Mouse (Mus musculus) neural tube, embryonic 13.5 days (tissue): ENCODE measurements at regions not wholly inside any gene's neighbourhood (a gene's known extent, or its start where the extent isn't known, plus 50 kb on each side); places are given as distances from the start of the nearest gene placed in this dataset.

Experiments used
- ATAC-seq: fragments of 200-750 bp; cut with Nextera tagmentation; 2 replicates; pipeline ENCODE4 v1.8.0; 2017; ENCODE audit warnings: low read depth, mild to moderate bottlenecking, moderate TSS enrichment, moderate library complexity
- H3K27ac ChIP-seq: fragments of 300-500 bp; sonication (generic); replicated peaks from 2 replicates; pipeline ENCODE4 v1.5.1; 2015; ENCODE audit warnings: moderate library complexity, mild to moderate bottlenecking, inconsistent platforms
- H3K27me3 ChIP-seq: fragments of 300-500 bp; sonication (generic); 2 replicates; pipeline ENCODE4 v1.6.1; 2015; ENCODE audit warnings: mild to moderate bottlenecking, inconsistent platforms
- H3K36me3 ChIP-seq: fragments of 300-500 bp; sonication (generic); 2 replicates; pipeline ENCODE4 v1.6.1; 2015; ENCODE audit warnings: mild to moderate bottlenecking, inconsistent platforms
- H3K4me1 ChIP-seq: fragments of 300-500 bp; sonication (generic); replicated peaks from 2 replicates; pipeline ENCODE4 v1.6.1; 2015; ENCODE audit warnings: inconsistent platforms
- H3K4me2 ChIP-seq: fragments of 300-500 bp; sonication (generic); 2 replicates; pipeline ENCODE4 v1.6.1; 2015; ENCODE audit warnings: inconsistent platforms, mild to moderate bottlenecking, moderate library complexity
- H3K4me3 ChIP-seq: fragments of 300-500 bp; sonication (generic); 2 replicates; pipeline ENCODE4 v1.5.1; 2015; ENCODE audit warnings: mild to moderate bottlenecking, inconsistent platforms
- H3K9ac ChIP-seq: fragments of 300-500 bp; sonication (generic); 2 replicates; pipeline ENCODE4 v1.6.1; 2015; ENCODE audit warnings: moderate library complexity, mild to moderate bottlenecking, inconsistent platforms
- H3K9me3 ChIP-seq: fragments of 300-500 bp; sonication (generic); 2 replicates; pipeline ENCODE4 v1.6.1; 2016; ENCODE audit warnings: inconsistent platforms
- WGBS: fragments of 180-500 bp; shearing (Covaris S2); methylation state at CpG from one replicate; pipeline ENCODE4 v1.1.7; 2015; 5-methylcytosine and 5-hydroxymethylcytosine counted together

DNA sequence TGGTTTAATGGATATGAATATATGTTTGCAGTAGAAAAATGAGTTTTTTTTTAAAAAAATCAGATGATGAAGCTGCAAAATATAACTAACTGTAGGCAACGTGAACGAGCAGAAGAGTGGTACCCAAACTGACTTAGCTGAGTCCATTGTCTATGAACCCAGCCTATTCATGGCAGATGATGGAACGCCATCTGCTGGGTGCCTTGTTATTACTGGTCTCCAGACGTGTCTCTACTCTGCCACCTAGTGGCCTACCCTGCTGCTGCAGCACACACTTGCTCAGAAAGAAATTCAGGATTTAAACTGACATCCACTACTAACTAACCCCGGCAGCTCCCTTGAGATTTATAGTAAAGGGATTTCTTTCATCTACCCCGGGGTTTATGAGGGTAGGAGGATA is 143.7 kb downstream of the Csl start:
- H3K4me2 ChIP-seq: no peak overlapping the region
- no peak overlapping the region for H3K9ac ChIP-seq
- no peaks in the 10 kb centered on the region for H3K4me1 ChIP-seq
- no peaks in the 10 kb centered on the region for H3K36me3 ChIP-seq
- 14% methylated on average over 6 of the region's 6 CpGs for WGBS
- no peaks in the 10 kb centered on the region for H3K9me3 ChIP-seq
- H3K4me3 ChIP-seq: no peak overlapping the region
- peak; percentile 62; the same call in 1 of the 2 replicates for ATAC-seq
- H3K27me3 ChIP-seq: no peaks in the 10 kb centered on the region
- no peak overlapping the region for H3K27ac ChIP-seq

DNA sequence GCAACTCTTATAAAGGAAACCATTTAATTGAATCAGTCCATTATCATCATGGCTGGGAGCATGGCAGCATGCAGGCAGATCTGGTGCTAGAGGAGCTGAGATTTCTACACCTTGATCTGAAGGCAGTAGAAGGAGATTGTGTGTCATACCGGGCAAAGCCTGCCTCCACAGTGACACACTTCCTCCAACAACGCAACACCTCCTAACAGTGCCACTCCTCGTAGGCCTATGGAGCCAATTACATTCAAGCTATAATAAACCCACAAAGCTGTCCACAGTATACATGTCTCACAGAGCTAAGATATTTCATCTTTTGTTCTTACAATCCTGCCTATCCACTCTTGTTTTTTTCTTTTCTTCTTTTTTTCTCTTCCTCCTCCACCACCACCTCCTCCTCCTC is 141.8 kb downstream of the Csl start:
- no peak overlapping the region for H3K4me2 ChIP-seq
- 81% methylated on average over 3 of the region's 3 CpGs for WGBS
- no peaks in the 10 kb centered on the region for H3K4me1 ChIP-seq
- no peaks in the 10 kb centered on the region for H3K36me3 ChIP-seq
- no peaks in the 10 kb centered on the region for H3K27me3 ChIP-seq
- no peak overlapping the region for H3K27ac ChIP-seq
- no peak overlapping the region for H3K4me3 ChIP-seq
- no peak for ATAC-seq
- H3K9ac ChIP-seq: no peak overlapping the region
- no peaks in the 10 kb centered on the region for H3K9me3 ChIP-seq

DNA sequence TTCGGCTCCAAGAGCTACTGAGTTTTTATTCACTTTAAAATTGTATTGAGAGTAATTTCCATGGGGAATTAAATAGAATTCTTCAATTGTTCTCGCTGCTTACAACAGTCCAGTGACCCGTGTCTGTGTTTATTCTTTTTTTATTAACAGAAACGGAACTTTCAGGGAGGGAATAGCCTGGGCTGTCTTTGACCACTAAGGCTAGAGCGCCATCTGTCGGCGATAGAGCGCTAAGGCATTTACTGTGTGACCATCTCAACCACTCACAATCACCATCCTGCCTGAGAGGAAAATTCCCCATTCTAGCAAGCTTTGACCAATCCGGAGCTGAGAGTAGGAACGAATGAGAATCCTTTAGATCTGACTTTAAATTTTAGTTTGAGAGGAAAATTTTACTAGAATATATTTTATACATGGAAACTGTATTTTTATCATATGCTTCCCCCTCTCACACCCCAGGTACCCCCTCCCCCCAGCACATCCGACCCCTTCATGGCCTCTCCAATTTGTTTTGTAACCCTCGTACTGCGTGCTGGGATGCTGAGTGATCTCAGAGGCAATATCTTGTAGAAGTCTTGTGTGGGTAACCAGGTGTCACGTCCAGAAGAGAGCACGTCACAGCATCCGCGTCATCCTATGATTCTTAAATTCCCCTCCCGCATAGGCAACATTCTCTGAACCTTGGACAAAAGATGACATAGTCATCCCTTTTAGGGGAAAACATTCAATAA is 139.9 kb downstream of the Csl start:
- WGBS: 45% methylated on average over 18 of the region's 18 CpGs
- ATAC-seq: peak; percentile 66; the same call in 1 of the 2 replicates

DNA sequence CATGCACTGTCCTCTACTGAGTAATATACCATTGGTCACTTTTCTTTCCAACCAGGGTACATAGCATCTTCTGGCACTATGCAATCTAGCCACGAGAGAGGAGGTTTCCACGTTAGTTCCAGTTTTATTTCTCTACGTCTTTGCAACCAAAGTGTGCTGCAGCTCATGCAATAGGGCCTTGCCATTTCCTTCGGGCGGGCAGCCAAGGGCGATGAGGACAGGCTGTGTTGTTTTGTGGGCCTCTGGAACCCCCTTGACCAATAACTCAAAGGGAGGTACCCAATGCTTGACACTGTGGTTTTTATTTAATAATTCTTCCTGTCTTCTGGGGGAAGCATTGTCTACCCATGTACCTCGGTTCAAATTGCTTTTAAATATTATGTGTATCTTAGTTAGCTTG is 139.0 kb downstream of the Csl start:
- H3K9ac ChIP-seq: no peak overlapping the region
- H3K4me1 ChIP-seq: no peaks in the 10 kb centered on the region
- H3K27ac ChIP-seq: no peak overlapping the region
- H3K9me3 ChIP-seq: no peaks in the 10 kb centered on the region
- no peak overlapping the region for H3K4me2 ChIP-seq
- no peak for ATAC-seq
- H3K27me3 ChIP-seq: no peaks in the 10 kb centered on the region
- 90% methylated on average over 7 of the region's 7 CpGs for WGBS
- H3K4me3 ChIP-seq: no peak overlapping the region
- no peaks in the 10 kb centered on the region for H3K36me3 ChIP-seq

More for the DNA sequence above, 139.9 kb downstream of the Csl start:
- H3K4me1 ChIP-seq: no peaks in the 10 kb centered on the region
- H3K36me3 ChIP-seq: no peaks in the 10 kb centered on the region
- H3K4me3 ChIP-seq: no peak overlapping the region
- no peaks in the 10 kb centered on the region for H3K9me3 ChIP-seq
- no peaks in the 10 kb centered on the region for H3K27me3 ChIP-seq
- H3K9ac ChIP-seq: no peak overlapping the region
- H3K27ac ChIP-seq: no peak overlapping the region
- peak overlapping the region; percentile 40 for H3K4me2 ChIP-seq

DNA sequence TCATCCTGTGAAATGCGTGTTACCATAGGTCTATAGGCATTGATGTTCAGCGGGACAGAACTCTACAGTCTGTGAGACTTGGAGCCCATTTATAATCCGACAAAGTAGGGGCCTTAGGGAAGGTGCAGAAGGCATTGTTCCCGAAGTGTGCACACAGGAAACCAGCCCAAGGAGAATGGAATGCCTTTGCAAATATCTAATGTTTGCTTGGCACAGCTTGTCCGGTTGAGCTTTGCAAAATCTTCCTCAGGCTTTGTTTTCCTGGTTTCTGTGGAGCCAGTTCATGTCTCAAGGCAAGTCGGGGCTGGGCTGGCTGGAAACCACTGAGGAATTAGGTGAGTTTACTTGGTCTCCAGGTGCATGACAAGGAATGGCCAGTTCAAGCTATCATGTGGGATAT is 132.1 kb downstream of the Csl start:
- Histone ChIP-seq H3K27me3 (no peaks in the 10 kb centered on the region), H3K4me2 (no peak overlapping the region), H3K27ac (no peak overlapping the region), H3K36me3 (no peaks in the 10 kb centered on the region), H3K4me3 (no peak overlapping the region), H3K9me3 (no peaks in the 10 kb centered on the region), H3K4me1 (no peaks in the 10 kb centered on the region), H3K9ac (no peak overlapping the region)
- no peak for ATAC-seq
- WGBS: 77% methylated on average over 6 of the region's 6 CpGs

DNA sequence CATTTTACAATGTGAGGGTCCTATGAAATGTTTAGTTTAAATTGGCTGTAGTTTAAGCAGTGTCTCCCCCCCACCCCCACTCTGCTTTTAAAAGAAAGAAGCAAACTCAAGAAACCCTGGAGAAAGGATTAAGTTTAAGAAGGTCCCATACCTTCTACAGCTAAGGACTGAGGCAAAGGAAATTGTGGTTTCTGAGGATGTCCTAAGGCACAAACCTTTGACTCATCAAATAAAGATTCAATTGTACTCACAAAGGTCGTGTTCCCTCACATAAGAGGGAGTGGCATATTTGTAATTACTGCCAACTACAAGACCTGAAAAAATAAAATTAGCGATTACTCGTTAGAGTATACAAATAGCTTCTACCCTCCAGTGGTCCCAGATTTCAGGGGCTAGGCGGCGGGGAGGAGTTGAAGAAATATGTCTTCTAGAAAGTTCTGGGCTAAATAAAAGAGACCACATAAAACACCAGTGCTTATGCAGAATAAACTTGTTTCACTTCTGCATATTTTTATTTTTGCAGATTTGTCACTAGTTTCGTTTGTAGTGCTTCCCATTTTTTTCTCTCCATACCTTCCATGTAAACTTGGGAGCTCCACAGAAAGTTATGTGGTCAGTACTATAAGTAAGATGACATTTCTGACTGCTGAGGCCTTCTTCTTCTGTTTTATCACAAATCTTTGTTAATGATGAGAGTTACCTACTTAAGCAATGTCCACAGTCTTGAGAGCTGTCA is 127.0 kb downstream of the Csl start:
- no peak overlapping the region for H3K9ac ChIP-seq
- 83% methylated on average over 6 of the region's 6 CpGs for WGBS
- H3K9me3 ChIP-seq: no peaks in the 10 kb centered on the region
- no peaks in the 10 kb centered on the region for H3K27me3 ChIP-seq
- H3K4me2 ChIP-seq: no peak overlapping the region
- ATAC-seq: no peak
- H3K4me3 ChIP-seq: no peak overlapping the region
- H3K36me3 ChIP-seq: no peaks in the 10 kb centered on the region
- H3K4me1 ChIP-seq: no peaks in the 10 kb centered on the region
- H3K27ac ChIP-seq: no peak overlapping the region

DNA sequence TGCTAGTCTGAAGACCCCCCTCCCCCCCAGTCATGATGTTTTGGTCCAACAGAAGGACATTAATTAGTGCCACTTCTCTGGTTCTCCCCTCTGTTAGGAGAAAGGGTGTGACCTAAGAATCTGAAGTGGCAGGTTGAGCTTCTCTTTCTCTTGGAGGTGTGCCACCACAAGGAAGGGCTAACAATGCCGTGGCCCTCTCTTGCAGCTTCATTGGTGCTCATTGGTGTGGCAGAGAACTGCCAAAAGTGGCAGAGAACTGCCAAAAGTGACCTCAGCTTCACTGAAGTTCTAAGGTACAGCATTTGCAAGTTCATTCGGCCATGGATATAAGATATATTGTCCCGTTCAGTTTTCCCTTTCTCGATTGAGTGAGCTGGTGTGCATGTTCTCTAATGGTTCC is 123.7 kb downstream of the Csl start:
- Histone ChIP-seq H3K27me3 (no peaks in the 10 kb centered on the region), H3K27ac (no peak overlapping the region), H3K4me2 (no peak overlapping the region), H3K9me3 (no peaks in the 10 kb centered on the region), H3K36me3 (no peaks in the 10 kb centered on the region), H3K4me3 (no peak overlapping the region), H3K4me1 (peaks cover 7% of the 10 kb centered on the region; the same call in 1 of the 2 replicates), H3K9ac (no peak overlapping the region)
- ATAC-seq: no peak
- WGBS: 85% methylated on average over 4 of the region's 4 CpGs

DNA sequence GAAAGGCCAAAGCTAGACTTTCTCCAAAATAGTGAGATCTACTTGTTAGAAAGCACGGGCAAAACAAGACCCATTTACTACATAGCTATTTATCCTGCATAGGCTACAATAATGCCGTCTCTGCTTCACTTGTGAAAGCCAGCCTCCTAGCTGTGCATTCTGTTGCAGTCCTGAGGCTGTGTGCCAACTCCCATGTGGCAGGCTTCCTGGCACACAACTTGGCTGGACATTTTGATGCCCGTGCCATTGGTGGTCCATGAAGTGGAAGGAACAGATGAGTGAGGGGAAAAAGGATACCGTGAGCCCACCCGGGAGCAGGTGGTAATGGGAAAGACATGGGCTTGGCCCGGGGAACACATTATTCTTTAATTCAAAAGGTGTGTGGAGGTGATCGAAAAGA is 120.4 kb downstream of the Csl start:
- no peaks in the 10 kb centered on the region for H3K9me3 ChIP-seq
- H3K9ac ChIP-seq: no peak overlapping the region
- H3K36me3 ChIP-seq: no peaks in the 10 kb centered on the region
- peak overlapping the region; percentile 40; the same call in 1 of the 2 replicates for H3K27ac ChIP-seq
- H3K4me3 ChIP-seq: no peak overlapping the region
- 0 out of 2 replicates have a peak overlapping the region, but pooled peaks have one; percentile 2 for H3K4me2 ChIP-seq
- 48% methylated on average over 7 of the region's 7 CpGs for WGBS
- peaks cover 7% of the 10 kb centered on the region; the same call in 1 of the 2 replicates for H3K4me1 ChIP-seq
- H3K27me3 ChIP-seq: no peaks in the 10 kb centered on the region
- peak; percentile 90 for ATAC-seq

DNA sequence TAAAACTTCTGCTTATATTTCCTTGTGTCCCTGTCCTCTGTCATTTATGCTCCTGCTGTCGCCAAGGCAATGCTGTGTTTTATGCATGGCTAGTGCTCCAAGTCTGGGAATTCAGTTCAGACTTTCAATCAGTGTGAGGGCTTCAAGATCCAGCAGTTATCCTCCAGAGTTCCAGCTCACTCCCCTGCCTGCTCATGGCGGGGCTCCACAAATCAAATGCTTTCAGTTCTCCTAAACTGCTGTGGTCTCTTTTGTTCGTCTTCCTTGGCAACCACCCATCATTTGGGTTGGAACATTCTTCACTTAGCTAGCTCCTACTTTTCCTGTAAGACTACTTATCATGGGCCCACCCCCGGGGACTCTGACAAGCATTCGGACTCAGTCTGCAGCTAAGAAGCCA is 120.0 kb downstream of the Csl start:
- H3K27ac ChIP-seq: peak overlapping the region; percentile 39; the same call in 1 of the 2 replicates
- H3K36me3 ChIP-seq: no peaks in the 10 kb centered on the region
- H3K4me1 ChIP-seq: peaks cover 7% of the 10 kb centered on the region; the same call in 1 of the 2 replicates
- H3K4me2 ChIP-seq: 0 out of 2 replicates have a peak overlapping the region, but pooled peaks have one; percentile 2
- H3K9me3 ChIP-seq: no peaks in the 10 kb centered on the region
- 36% methylated on average over 5 of the region's 5 CpGs for WGBS
- no peaks in the 10 kb centered on the region for H3K27me3 ChIP-seq
- H3K9ac ChIP-seq: no peak overlapping the region
- no peak overlapping the region for H3K4me3 ChIP-seq
- peak; percentile 88 for ATAC-seq

DNA sequence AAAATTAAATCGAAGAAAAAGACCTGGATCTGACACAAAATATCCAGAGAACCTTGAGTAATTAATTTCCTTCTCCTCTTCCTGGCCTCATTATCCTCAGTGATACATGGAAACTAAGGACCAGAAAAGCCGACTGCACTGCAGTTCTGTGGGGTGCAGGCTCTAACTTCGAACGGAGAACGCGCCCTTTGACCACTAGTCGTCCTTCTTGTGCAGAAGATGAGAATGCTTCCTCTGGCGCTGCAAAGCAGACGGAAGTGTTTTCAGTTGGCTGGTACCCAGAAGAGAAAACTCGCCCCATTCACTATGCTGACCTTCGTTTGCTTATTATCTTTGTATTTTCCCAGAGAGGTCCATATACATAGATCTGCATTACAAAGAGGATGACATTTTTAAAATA is 117.7 kb downstream of the Csl start:
- no peak overlapping the region for H3K4me2 ChIP-seq
- H3K4me1 ChIP-seq: peaks cover 7% of the 10 kb centered on the region; the same call in 1 of the 2 replicates
- peak; percentile 44; the same call in 1 of the 2 replicates for ATAC-seq
- H3K4me3 ChIP-seq: no peak overlapping the region
- H3K27ac ChIP-seq: no peak overlapping the region
- H3K9me3 ChIP-seq: no peaks in the 10 kb centered on the region
- H3K36me3 ChIP-seq: no peaks in the 10 kb centered on the region
- no peaks in the 10 kb centered on the region for H3K27me3 ChIP-seq
- H3K9ac ChIP-seq: no peak overlapping the region
- WGBS: 11% methylated on average over 11 of the region's 11 CpGs

DNA sequence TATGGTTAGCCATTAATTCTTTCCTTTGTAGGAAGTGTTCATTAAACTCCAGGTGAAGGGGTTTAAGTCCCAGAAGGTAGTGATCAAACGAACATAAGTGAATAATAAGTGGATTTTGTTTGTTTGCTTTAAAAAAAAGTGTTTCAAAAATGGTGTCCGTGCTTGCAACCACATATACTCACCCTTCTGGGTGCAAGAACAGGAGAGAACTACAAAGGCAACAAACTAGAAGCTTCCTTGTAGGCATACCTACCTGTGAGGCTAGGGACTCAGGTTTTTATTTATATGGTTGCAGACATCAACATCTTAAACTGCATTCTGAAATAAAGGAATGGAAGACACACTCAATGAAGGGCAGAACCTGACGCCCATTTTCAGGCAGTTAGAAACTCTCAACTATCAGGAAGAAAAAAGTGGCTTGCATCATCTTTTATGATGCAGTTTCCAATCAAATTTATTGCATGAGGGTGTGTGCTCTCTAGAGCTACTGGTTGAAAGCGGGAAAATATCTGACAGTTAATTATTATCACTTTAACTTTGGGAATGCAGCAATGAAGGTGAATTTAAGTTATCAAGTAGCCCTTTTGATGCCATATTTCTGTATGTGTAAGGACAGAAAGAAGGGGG is 117.1 kb downstream of the Csl start:
- H3K4me3 ChIP-seq: no peak overlapping the region
- H3K9ac ChIP-seq: no peak overlapping the region
- H3K9me3 ChIP-seq: no peaks in the 10 kb centered on the region
- 61% methylated on average over 4 of the region's 4 CpGs for WGBS
- no peak overlapping the region for H3K4me2 ChIP-seq
- no peak overlapping the region for H3K27ac ChIP-seq
- H3K27me3 ChIP-seq: no peaks in the 10 kb centered on the region
- no peak for ATAC-seq
- peaks cover 7% of the 10 kb centered on the region; the same call in 1 of the 2 replicates for H3K4me1 ChIP-seq
- H3K36me3 ChIP-seq: no peaks in the 10 kb centered on the region

DNA sequence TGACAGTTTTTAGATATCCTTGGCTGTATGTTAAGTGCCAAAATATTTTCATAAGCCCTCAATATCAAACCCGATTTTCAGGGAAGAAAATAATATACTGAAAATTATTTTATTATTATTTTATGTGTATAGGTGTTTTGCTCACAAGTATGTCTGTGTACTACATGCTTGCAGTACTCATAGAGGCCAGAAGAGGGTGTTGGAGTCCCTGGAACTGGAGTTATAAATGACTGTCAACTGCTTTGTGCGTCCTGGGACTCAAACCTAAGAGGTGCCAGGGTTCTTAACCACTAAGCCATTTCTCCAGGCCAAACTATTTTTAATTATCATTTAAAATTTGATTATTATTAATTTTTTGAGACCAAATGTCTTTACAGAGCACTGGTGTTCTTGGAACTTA is 114.5 kb downstream of the Csl start:
- Histone ChIP-seq H3K4me3 (no peak overlapping the region), H3K27me3 (no peaks in the 10 kb centered on the region), H3K27ac (no peak overlapping the region), H3K36me3 (no peaks in the 10 kb centered on the region), H3K4me1 (no peaks in the 10 kb centered on the region), H3K4me2 (no peak overlapping the region), H3K9me3 (no peaks in the 10 kb centered on the region; the same call in 1 of the 2 replicates), H3K9ac (no peak overlapping the region)
- 45% methylated on average over 2 of the region's 2 CpGs for WGBS
- ATAC-seq: no peak
